Mouse (Mus musculus): ENCODE measurements around the gene Zfp207. TPM values are rescaled to one million over a fixed set of nuclear protein-coding genes. Genes with fewer than 3 reads are reported as not detected.
"Not testable (repeated sequence)": the region's sequence is repeated elsewhere in the genome, so short reads cannot be mapped to it uniquely, and the experiment has no call there.

Gene Zfp207
- polyA plus RNA-seq, 1 experiment from 2014 or later = 160 TPM

GRCm38 (mm10) chr11:80410377-80410776 lies 27.3 kb downstream of the Zfp207 start:
- no peak for TF ChIP-seq CTCF (IDR thresholded peaks at IDR 0.05)
- ChIA-PET CTCF (interaction anchor here (1.6 kb wide), 1 partner anchor 18 kb away, joined by 4 read pairs; the partner anchor contains the start of gene Psmd11), POLR2A (interaction anchor here (1.2 kb wide), 1 partner anchor 18 kb away, joined by 3 read pairs; the partner anchor contains the start of gene Psmd11)
- ATAC-seq (no peak), DNase-seq (ENCODE audit: low read depth, low spot score) (no peak)
- in situ Hi-C loops (cut with MboI; ENCODE audit: low pct_unique_long_range_greater_than_20kb) = no loop called here
- no peaks in the 10 kb centered on the region for H3K27me3 ChIP-seq

- DNase-seq (ENCODE audit: low read depth, low spot score) (no peak), ATAC-seq (no peak)
- CTCF ChIA-PET = no interaction called here
- H3K27me3 ChIP-seq = no peaks in the 10 kb centered on the region
- in situ Hi-C loops (cut with MboI; ENCODE audit: low pct_unique_long_range_greater_than_20kb) = no loop called here
- POLR2A ChIA-PET = no interaction called here
- no peak for TF ChIP-seq CTCF (IDR thresholded peaks at IDR 0.05)
Observed at GRCm38 (mm10) chr11:80417085-80417484, 34.0 kb downstream of the Zfp207 start.

GRCm38 (mm10) chr11:80419743-80420142 lies 36.7 kb downstream of the Zfp207 start:
- ChIA-PET POLR2A (no interaction called here), CTCF (interaction anchor here (0.9 kb wide), 1 partner anchor 8 kb away, joined by 4 read pairs; no protein-coding TSS in a partner anchor)
- no peaks in the 10 kb centered on the region for H3K27me3 ChIP-seq
- TF ChIP-seq CTCF (IDR thresholded peaks at IDR 0.05) = no peak
- in situ Hi-C loops (cut with MboI; ENCODE audit: low pct_unique_long_range_greater_than_20kb) = no loop called here
- DNase-seq (ENCODE audit: low read depth, low spot score) (no peak), ATAC-seq (no peak)

GRCm38 (mm10) chr11:80420202-80420984 lies 37.3 kb downstream of the Zfp207 start:
- in situ Hi-C loops (cut with MboI; ENCODE audit: low pct_unique_long_range_greater_than_20kb) = no loop called here
- no peak for ATAC-seq
- CTCF ChIA-PET = no interaction called here
- no peaks in the 10 kb centered on the region for H3K27me3 ChIP-seq
- POLR2A ChIA-PET = interaction anchor here (0.6 kb wide), 1 partner anchor 9 kb away, joined by 6 read pairs; no protein-coding TSS in a partner anchor
- no peak for DNase-seq (ENCODE audit: low read depth, low spot score)
- TF ChIP-seq CTCF (IDR thresholded peaks at IDR 0.05) = no peak

- no peak for TF ChIP-seq CTCF (IDR thresholded peaks at IDR 0.05)
- no peaks in the 10 kb centered on the region for H3K27me3 ChIP-seq
- in situ Hi-C loops (cut with MboI; ENCODE audit: low pct_unique_long_range_greater_than_20kb) = no loop called here
- ATAC-seq (no peak), DNase-seq (ENCODE audit: low read depth, low spot score) (no peak)
- ChIA-PET CTCF (no interaction called here), POLR2A (no interaction called here)
Observed at GRCm38 (mm10) chr11:80421421-80422047, 38.5 kb downstream of the Zfp207 start.

GRCm38 (mm10) chr11:80424691-80425090 lies 41.6 kb downstream of the Zfp207 start:
- DNase-seq (ENCODE audit: low read depth, low spot score) (no peak), ATAC-seq (no peak)
- no peaks in the 10 kb centered on the region for H3K27me3 ChIP-seq
- no peak for TF ChIP-seq CTCF (IDR thresholded peaks at IDR 0.05)
- ChIA-PET POLR2A (no interaction called here), CTCF (no interaction called here)
- in situ Hi-C loops (cut with MboI; ENCODE audit: low pct_unique_long_range_greater_than_20kb) = loop anchor here (5.0 kb wide), 1 partner anchor 238 kb away; no protein-coding TSS in a partner anchor

GRCm38 (mm10) chr11:80425247-80425778 lies 42.2 kb downstream of the Zfp207 start:
- peak; percentile 51 for TF ChIP-seq CTCF (IDR thresholded peaks at IDR 0.05)
- CTCF ChIA-PET = no interaction called here
- POLR2A ChIA-PET = interaction anchor here (0.7 to 0.8 kb wide), 2 partner anchors 23 to 43 kb away, joined by 5 to 8 read pairs; partner anchors contain the start of gene Zfp207
- DNase-seq (ENCODE audit: low read depth, low spot score) (no peak), ATAC-seq (no peak)
- H3K27me3 ChIP-seq = no peaks in the 10 kb centered on the region
- in situ Hi-C loops (cut with MboI; ENCODE audit: low pct_unique_long_range_greater_than_20kb) = loop anchor here (5.0 kb wide), 1 partner anchor 237 kb away; no protein-coding TSS in a partner anchor

- DNase-seq (ENCODE audit: low read depth, low spot score); H3K27me3 ChIP-seq; CTCF ChIA-PET; ATAC-seq: not testable (repeated sequence)
- POLR2A ChIA-PET = interaction anchor here (0.7 to 0.8 kb wide), 2 partner anchors 22 to 43 kb away, joined by 5 to 8 read pairs; partner anchors contain the start of gene Zfp207
- in situ Hi-C loops (cut with MboI; ENCODE audit: low pct_unique_long_range_greater_than_20kb) = loop anchor here (5.0 kb wide), 1 partner anchor 236 kb away; no protein-coding TSS in a partner anchor
Observed at GRCm38 (mm10) chr11:80426029-80426813, 43.1 kb downstream of the Zfp207 start.

- in situ Hi-C loops (cut with MboI; ENCODE audit: low pct_unique_long_range_greater_than_20kb) = loop anchor here (5.0 kb wide), 1 partner anchor 234 kb away; no protein-coding TSS in a partner anchor
- ChIA-PET CTCF (interaction anchor here (0.7 to 1.3 kb wide), 5 partner anchors 9 to 242 kb away, joined by 3 to 5 read pairs (median 4); no protein-coding TSS in a partner anchor), POLR2A (interaction anchor here (1.0 kb wide), 1 partner anchor 19 kb away, joined by 3 read pairs; no protein-coding TSS in a partner anchor)
- no peaks in the 10 kb centered on the region for H3K27me3 ChIP-seq
- TF ChIP-seq CTCF (IDR thresholded peaks at IDR 0.05) = peak; percentile 90
- DNase-seq (ENCODE audit: low read depth, low spot score) = no peak
- ATAC-seq = peak; percentile 98
Observed at GRCm38 (mm10) chr11:80428381-80429008, 45.4 kb downstream of the Zfp207 start, which contains the start of gene Psmd11. TSS of gene Psmd11 (plus strand) at chr11:80428615.

All from Patski (cell line).